Mouse (Mus musculus) lung, postnatal 0 days (tissue): Measurements from ENCODE around the gene Inhba.

Source experiments
- CTCF ChIP-seq: IDR thresholded peaks from 2 replicates; pipeline ENCODE4 v1.5.1; 2016; ENCODE audit warnings: antibody characterized with exemption, mild to moderate bottlenecking
- EP300 ChIP-seq: IDR thresholded peaks from 2 replicates; pipeline ENCODE4 v1.6.1; 2016; ENCODE audit warnings: antibody characterized with exemption, mild to moderate bottlenecking, control low read depth

GRCm38 (mm10) chr13:16021181-16021580, 9.5 kb downstream of the Inhba start:
- no peak for TF ChIP-seq CTCF
- TF ChIP-seq EP300, result no peak
